Mouse (Mus musculus): ENCODE measurements around the gene Chn1.

- TF ChIP-seq CTCF (conservative IDR thresholded peaks at IDR 0.05 in 1 of 2, IDR thresholded peaks at IDR 0.05 in 1 of 2; ENCODE audit: low read depth in 2 of 2, low read length in 2 of 2) (no peak), POLR2A (IDR thresholded peaks at IDR 0.05; ENCODE audit: low read depth, low read length) (no peak), CHD2 (IDR thresholded peaks at IDR 0.05; ENCODE audit: low read length) (no peak), ZC3H11A (IDR thresholded peaks at IDR 0.05; ENCODE audit: low read depth, low read length) (no peak), PAX5 (IDR thresholded peaks at IDR 0.05; ENCODE audit: low read length) (no peak), GABPA (IDR thresholded peaks at IDR 0.05; ENCODE audit: insufficient replicate concordance, low read depth, low read length) (no peak), CHD1 (IDR thresholded peaks at IDR 0.05; ENCODE audit: low read depth, low read length) (no peak)
These were observed 185.0 kb downstream of the Chn1 start for GRCm38 (mm10) chr2:73590106-73590505.
